Mouse (Mus musculus) fibroblast of lung, adult 2 months (primary cell): ENCODE data around the gene Dnah10.

Experiments used
- DNase-seq: peaks from one replicate; pipeline ENCODE4 v3.0.0-alpha.2; 2011; ENCODE audit warnings: low read depth

The Dnah10 gene

DNA sequence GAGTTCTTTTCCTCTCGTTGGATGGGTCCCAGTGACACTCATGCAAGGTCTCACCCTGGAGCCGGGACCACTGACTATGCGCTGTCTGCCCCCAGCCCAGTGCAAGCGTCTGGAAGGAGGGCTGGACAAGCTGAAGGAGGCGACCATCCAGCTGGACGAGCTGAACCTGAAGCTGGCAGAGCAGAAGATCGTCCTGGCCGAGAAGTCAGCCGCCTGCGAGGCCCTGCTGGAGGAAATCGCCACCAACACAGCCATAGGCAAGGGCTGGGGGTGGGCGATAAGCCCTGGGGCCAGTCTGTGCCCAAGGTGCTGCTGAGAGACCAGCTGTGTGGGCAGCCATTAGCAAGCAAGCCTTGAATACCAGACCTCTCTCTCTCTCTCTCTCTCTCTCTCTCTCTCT lies 87.6 kb downstream of the Dnah10 start:
- DNase-seq = no peak

DNA sequence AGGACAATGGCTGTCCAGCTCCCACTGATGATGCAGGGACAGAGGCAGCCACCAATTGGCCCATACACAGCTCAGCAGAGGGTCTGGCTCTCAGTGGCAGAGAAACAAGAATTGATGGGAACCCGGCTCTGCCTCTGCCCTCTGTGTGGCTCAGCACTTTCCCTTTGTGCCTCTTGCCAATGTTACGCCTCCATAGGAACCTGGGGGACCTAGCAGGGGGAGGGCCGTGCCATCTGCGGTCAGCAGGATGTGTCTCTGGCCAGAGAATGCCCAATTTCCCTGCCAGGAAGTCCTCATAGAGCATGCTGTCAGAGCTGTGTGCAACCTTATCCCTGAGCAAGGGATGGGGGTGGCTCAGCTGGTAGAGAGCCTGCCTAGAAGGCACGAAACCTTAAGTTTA lies 89.9 kb downstream of the Dnah10 start:
- DNase-seq = peak; percentile 34

DNA sequence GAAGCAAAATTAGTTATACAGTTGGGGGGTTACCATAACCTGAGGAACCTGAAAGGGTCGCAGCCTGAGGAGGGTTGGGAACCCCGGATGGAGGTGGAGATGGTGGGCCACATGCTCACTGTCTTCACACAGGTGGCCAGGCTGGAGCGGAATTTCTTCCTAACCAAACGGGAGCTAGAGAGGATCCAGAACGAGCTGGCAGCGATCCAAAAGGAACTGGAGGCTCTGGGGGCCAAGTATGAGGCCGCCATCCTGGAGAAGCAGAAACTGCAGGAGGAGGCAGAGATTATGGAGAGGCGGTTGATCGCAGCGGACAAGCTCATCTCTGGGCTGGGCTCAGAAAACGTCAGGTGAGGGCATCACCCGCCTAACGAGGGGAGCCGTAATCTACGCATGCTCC lies 92.2 kb downstream of the Dnah10 start:
- DNase-seq = no peak

DNA sequence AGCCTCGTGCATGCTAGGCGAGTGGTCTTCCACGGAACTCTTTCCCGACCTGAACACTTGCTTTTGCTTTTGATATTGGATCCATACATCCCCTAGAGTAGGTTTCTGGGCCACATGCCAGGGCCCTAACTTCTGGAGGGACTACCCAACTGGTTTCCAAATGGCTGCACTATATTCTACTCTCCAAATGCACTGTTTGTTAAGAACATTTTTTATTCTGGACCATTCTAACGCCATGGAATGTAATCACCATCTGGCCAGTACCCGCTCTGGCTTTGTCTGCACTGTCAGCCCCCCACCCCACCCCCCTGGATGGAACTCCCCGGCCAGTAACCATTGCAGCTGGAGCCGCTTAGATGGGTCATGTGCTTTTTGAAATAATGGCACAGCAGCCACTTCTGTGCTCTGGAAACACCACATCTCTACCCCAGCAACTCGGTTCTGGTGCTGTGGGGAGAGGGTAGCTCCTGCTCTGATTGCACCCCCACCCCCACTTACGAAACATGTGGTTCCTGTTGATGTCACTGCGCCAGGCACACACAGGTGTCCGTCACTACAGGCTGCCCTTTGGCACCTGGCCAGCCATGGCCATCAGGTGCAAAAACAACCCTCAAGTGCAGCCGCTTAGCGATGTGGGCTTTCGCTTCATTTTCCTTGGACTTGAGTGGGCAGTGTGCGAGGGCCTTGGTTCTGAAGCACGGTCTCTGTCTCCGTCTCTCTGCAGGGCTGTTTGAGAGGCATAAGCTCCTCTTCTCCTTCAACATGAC lies 97.4 kb downstream of the Dnah10 start:
- no peak for DNase-seq

DNA sequence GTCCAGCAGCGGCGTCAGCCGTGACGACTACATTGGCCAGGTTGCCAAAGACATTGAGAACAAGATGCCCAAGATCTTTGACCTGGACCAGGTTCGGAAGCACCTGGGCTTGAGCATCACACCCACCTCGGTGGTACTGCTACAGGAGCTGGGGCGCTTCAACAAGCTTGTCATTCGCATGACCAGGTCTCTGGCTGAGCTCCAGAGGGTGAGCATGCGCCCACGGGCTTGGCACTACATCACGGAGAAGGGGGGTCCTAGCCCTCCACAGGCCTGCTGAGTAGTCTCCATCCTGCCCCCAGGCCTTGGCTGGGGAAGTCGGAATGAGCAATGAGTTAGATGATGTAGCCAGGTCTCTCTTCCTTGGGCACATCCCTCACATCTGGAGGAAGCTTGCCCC lies 105.4 kb downstream of the Dnah10 start:
- no peak for DNase-seq

DNA sequence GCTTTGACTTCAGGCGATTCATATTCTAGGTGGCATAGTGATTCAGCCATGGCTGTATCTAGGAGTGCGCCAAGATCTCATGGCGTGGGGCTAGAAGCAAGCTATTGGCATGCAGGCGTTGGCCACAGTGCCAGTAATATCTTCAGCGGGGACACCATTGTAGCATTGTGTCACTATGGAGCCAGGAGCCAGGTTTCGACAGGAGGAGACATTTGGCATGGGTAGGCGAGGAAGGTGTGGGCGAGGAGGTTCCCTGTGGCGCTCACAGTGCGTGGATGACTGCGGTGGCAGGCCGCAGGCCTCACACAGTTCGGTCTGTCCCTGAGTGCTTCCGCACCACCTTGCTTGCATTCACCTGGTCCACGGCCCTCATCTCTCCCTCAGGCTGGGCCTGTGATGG lies 110.3 kb downstream of the Dnah10 start:
- DNase-seq = no peak

DNA sequence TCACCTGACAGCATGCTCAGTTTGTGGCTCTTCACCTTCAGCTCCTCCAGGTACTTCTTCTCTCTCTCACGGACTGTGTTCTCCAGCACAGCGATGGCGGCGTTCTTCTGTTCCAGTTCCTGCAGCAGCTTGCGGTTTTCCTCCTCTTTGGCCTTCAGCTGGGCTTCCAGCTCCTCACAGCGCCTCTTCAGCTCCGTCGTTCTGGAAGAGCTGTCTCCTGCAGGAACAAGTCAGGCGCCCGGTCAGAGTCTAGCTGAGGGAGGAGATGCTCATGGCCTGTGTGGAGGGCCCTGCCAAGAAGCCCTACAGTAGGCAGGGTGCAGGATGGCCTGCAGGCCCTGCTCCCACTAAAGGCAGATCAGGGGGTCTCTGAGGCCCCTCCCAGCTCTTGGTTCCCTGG lies 111.2 kb downstream of the Dnah10 start:
- no peak for DNase-seq

DNA sequence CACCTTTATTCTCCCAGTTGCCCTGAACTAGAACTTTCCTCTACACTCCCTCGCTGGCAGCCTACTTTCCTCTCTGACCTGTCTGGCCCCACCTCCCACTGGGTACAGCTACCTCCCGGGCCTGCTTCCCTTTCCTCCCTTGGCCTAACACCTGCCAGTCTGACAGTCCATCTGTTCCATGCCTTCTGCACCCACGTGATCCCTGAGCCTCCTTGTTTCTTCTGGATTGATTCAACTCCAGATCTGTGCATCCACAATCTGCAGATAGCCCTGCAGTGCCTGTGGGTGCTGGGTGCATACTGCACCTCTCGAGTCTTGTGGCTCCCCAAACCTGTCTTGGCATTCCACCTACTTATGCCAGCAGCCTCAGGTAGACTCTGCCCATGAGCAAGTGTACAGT lies 111.7 kb downstream of the Dnah10 start:
- DNase-seq = no peak

DNA sequence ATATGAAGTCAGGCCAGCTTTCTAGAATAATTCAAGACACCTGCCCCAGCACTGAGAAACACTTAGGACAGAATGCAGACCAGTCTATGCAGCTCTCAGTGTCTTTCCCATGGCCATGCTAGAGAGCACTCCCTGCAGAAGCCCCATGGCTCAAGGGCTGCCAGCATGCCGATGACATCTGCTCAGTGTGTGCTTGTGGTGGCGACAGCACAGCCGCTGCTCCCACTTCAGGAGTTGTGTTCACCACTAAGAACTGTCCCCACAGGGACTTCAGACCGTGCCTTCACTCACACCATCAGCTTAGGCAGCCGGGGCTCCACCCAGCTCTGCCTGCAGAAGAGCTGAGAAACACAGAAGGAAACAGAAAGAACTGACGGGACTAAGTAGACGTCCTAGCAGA lies 115.3 kb downstream of the Dnah10 start:
- no peak for DNase-seq

DNA sequence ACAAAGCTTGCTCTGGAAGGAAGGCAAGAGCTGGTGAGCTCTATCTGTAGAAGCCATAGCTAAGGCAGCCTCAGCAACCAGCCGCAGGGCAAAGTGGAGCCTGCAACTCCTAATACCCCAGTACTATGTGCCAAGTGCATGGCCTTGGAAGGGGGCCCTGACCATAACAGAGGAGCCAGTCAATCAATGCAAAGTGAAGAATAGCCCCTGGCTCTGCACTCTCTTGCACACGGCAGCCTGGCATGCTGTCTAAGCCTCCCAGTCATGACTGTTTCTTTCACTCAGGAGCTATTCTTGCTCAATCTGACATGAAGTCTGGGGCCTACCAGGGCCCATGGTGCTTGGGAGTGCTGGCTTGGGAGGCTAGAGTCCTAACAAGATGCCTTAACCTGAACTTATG lies 115.8 kb downstream of the Dnah10 start:
- DNase-seq = no peak

DNA sequence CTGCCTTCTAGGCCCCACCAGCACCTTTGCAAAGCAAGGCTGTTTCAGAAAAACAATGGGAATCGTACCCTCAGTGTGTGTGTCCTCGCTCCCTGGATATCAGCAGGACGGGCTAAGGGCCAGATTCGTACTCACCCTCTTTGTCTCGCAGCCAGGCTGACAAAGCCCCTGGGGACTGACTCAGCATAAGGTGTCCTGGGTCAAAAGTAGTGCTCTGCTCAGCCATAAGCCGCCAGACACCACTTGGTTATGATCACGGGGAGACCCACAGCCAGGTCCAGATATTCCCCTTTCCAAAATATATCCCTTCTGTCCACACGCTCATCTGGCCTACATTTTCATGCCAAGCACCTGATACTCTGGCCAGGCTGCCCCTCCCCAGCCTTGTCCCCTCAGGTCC lies 118.5 kb downstream of the Dnah10 start:
- DNase-seq = no peak

DNA sequence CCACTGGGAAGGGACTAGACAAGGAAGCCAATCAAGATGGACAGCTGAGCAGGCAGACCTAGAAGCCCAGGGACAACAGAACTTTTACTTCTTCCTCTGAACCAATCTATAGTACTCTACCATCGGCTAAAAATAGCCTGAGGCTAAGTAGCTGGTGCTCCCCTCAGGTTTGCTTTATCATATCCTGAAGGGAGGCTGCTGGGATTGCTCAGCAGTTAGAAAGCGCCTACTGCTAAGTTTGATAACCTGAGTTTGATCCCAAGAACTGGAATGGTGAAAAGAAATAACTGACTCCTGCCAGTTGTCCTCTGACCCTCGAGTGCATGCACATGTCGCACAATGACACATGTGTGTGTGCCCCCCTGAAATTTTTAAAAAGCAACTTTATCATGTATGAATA lies 120.0 kb downstream of the Dnah10 start:
- no peak for DNase-seq

DNA sequence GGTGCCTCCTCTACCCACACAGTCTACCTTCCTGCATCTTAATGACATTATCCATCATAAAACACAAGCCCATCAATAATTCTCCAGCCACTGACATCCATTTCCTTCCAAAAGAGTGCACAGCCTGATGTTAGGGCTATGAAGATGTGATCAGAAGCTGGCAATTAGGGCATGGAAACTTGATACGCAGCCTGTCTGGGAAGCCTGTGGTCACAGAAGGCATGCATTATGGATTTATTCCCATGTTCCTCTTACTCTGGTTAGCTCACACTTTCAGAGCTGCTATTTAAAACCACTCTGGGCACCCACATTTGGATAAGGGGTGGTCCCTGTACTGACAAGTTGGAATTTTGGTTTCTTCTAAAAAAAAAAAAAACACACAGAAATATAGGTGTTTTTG lies 122.1 kb downstream of the Dnah10 start:
- DNase-seq = peak; percentile 46

DNA sequence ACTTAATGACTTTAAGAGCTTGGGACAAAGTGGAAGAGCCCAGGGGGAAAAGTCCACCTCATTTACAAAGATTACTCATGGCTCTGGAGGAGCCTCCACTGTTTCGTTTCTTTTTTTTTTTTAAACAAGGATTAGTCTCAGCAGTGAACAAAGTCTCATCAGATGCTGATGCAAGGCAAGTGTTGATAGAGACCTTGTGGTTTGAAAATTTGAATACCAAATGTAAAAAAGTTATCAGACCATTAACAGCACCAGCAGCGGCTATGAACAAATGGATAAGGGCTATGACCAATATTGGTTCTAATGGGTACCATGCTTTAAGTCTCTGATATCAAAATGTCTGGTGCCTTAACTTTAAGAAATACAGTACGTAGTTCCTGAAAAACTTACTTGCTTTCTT lies 124.1 kb downstream of the Dnah10 start:
- DNase-seq = no peak

DNA sequence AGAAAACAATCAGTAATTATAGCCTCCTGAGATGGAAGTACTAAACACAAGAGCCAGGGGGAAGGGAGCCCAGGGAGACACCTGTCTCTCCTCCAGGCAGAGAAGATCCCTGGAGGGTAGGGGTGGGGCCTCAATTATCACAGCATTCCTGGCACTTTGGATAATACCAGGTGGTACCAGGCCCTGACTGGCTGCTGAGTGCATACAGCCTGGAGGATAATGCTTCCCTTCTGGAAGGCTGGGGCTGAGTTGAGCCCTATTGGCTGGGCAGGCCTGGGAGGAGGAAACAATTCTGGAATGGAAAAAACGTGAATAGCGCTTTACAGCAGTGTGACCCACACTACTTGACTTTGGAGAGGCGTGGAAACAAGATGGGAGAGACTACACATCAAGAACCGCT lies 126.7 kb downstream of the Dnah10 start:
- no peak for DNase-seq

DNA sequence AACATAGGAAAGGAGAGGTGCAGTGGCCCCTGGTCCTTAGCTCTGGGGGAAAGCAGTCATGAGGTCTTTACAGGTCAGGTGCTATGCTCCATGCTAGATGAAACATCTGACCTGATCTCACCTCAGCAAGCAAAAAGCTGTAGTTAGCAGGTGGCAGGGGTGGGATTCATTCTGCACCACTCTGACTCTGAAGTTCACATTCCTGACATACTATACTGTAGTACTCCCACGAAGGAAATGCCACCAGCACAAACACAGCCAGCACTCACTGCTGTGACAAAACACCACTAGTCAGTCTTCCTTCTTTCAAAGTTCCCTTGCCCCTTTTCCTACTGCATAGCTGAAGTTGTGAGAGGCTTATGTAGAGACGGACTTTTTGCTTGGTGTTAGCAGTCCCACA lies 127.4 kb downstream of the Dnah10 start:
- DNase-seq = no peak

DNA sequence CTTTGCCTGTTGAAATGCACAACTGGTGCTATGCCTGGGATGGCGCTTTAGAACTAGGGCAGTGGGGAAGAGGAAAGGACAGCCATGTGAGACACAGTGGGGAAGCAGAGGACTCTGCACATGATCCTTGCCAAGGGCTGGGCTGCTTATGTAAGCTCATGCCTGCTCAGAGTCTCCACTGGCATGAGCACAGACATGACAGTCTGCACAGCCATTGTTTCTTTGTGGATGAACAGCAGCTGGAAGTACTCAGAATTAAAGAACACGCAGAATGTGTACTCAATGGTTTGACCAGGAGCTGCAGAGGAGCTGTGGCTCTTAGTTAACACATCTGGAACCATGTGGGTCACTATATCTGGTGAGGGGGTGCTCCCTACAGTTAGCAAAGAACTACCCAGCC lies 128.2 kb downstream of the Dnah10 start:
- DNase-seq = no peak

DNA sequence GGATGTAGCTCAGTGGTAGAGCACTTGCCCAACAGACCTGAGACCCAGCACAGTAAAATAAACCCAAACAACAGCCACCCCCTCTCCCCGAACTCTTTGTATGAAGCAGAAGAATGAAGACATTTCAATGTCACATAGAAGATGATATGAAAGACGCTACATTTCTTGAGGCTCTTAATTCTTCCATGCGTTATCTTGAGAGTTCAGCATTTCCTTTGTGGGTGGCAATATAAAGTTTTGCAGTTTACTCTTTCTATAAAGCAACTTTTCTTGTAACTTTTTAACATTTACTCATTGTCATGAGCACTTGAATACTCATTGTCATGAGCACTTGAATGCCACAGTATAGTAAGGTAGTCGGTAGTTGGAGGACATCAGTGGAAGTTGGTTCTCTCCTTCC lies 129.3 kb downstream of the Dnah10 start:
- no peak for DNase-seq

DNA sequence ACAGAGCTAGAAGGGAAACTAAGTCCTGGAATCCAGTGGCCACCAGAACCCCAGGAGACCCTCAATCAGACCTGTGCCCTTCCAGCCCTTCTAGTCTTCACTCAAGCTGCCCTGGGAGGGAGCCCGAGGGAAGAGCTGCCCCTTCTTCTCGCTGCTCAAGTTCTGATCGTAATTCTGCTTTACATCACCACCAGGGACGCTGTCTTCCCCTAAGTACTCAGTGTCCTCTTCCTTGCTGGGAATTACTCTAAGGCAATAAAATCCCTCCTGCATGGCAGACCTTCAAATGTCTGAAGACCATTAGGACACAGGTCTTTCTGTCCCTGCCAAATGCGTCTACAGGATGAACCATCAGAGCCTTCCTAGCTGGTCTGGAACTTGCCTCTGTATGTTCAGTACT lies 135.1 kb downstream of the Dnah10 start:
- no peak for DNase-seq

DNA sequence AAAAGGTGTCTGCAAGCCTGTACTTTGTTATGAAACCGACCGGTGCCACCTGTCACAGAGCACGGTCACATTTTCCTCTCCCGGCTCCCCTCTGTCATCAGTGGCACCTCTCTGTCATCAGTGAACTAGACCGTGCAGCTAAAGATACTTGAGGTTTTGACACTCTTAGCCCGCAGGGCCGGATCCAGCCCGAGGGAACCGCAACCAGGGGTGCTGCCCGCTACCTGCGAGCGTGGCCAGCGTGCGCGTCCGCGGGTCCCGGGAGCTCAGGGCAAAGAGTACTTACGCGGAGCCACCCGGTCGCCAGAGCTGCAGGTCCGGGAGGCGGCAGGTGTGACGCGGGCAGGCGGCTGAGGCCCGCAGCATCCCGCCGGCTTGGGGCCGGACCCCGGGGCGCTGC lies 136.6 kb downstream of the Dnah10 start:
- no peak for DNase-seq

DNA sequence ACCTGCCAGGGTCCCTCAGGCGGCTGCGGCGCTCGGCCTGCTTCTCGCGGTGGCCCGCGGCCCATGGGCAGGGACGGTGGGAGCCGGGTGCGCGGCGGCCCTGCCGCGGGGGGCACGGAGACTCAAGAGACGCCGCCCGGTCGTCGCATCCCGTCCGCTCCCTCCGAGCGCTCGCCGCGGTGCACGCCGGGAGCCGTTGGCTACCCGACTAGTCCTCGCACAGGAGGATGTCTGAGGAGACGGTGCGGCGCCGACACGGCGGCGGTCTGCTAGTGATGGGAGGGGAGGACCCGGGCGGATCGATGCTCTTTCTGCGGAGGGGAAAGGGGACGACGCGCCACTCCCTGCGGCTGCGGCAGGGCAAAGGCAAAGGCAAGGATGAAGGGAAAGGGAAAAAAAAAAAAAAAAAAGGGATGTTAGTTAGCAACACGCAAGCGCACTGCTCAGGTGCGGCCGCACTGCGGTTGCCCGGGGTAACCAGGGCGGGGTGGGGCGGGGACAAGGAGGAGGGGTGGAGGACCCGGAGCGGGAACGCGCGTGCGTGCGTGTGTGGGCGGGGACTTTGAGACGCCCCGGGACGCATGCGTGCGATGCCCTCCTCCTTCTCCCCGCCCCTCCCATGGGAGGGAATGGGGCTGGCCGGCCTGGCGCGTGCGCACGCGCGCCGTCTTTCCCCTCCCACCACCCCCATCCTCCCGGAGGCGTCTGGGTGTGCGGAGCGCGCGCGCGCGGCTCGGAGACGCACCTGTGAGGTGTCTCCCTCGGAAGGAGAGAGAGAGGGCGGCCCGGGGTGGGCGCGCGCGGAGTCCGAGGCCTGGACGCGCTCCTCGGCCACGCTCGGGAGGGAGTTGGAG lies 137.4 kb downstream of the Dnah10 start, which contains the start of the genes Ccdc92 and Zfp664:
TSS of gene Ccdc92 (minus strand) at position 412 of the 854 bp plus-strand sequence.
TSS of gene Zfp664 (plus strand) at position 679 of the 854 bp plus-strand sequence.
- DNase-seq = peak; percentile 89

DNA sequence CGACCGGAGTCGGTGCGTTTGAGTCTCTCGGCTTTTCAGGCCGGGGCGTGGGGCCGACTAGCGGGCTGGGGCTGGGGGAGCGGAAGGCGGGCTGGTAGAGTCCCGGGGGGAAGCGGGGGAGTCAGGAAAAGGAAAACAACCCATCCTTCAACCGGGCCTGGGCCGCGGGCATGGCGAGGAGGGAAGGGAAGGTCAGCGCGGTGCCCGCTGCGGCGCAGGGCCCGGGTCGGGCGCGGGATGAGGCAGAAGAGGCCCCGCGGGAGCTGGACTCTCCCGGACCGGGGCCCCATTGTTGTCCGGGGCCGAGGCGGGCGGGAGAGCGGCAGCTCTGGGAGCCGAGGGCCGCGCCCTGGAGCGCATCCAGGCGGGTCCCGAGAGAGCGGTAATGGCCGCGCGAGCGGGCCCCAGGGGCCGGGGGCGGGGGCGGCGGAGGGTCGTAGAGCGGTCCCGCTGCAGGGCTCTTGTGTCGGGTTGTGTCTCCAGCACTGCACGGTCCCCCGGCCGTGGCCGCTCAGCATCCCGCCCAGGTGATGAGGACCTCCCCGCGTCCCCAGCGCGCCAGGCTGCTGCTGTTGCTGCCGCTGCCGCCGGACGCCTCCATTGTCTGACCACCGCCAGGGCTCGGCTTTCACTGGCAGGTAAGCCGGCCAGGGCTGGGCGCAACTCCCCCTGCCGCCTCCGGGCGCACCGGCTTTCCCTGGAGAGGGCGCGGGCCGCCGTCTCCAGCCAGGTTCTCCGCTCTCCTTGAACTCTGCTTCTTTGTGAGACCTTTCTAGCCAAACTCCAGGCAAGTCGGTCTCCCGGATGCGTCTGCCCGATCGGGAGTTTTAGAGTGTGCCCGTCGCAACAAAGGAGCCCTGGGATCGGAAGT lies 138.2 kb downstream of the Dnah10 start:
- DNase-seq = no peak
